Mouse (Mus musculus) adrenal gland, adult 10 weeks (tissue): ENCODE data around the gene Ccdc121. TPM values are rescaled to one million over a fixed set of nuclear protein-coding genes. Genes with fewer than 3 reads are reported as not detected.

Source experiments
- polyA plus RNA-seq: library from polyadenylated mRNA; stranded (reverse); fragments of 350-450 nt; fragmentation: Illumina TruSeq; extraction: RNeasy Lipid Tissue Mini Kit (QIAGEN cat#74804); gene quantifications from one replicate; pipeline ENCODE4 v1.2.3, GENCODE M21; 2014; ENCODE audit warnings: low read depth, low replicate concordance

The Ccdc121 gene
- not detected for polyA plus RNA-seq

GRCm38 (mm10) chr1:181511307-181511706 is at the start of gene Ccdc121:
Gene Ccdc121, minus strand, starts transcription at chr1:181511451.

Other genes with a start within 250 kb of the Ccdc121 start
- gene Cnih3, start 158.8 kb downstream of the Ccdc121 start, polyA plus RNA-seq, result not detected
- not detected for gene Dnah14, start 65.1 kb upstream of the Ccdc121 start, polyA plus RNA-seq